Mouse (Mus musculus) cortical plate, adult 2 months (tissue): Measurements from ENCODE around the gene Dnttip2.
"Not testable (repeated sequence)": the region's sequence is repeated elsewhere in the genome, so short reads cannot be mapped to it uniquely, and the experiment has no call there.

Experiments
- CTCF ChIP-seq: fragments of 200-500 bp; IDR thresholded peaks from 2 replicates; pipeline ENCODE4 v1.5.1; 2011; ENCODE audit warnings: mild to moderate bottlenecking, control low read depth, low read length; ENCODE audit not compliant: insufficient read depth; ENCODE audit errors: extremely low read depth
- POLR2A ChIP-seq: fragments of 200-500 bp; IDR thresholded peaks from 2 replicates; pipeline ENCODE4 v1.6.1; 2011; ENCODE audit warnings: mild to moderate bottlenecking, low read length, control low read depth; ENCODE audit not compliant: insufficient read depth; ENCODE audit errors: extremely low read depth

DNA sequence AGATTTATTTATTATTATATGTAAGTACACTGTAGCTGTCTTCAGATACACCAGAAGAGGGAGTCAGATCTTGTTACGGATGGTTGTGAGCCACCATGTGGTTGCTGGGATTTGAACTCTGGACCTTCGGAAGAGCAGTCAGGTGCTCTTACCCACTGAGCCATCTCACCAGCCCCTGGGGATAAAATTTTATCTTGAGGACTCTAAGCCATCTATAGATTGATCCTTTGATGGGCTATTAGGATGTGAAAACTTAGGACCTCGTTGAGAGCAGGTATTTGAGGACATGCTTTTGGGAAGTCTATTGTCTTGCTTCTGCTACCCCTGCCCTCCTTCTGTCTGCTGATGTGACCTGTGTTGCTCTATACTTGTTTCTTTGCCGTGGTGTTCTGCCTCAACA lies 15.2 kb downstream of the Dnttip2 start:
- not testable (repeated sequence) for TF ChIP-seq POLR2A, CTCF
